Mouse (Mus musculus) forebrain, embryonic 13.5 days (tissue): Measurements from ENCODE around the gene Dmwd. TPM values are rescaled to one million over a fixed set of nuclear protein-coding genes. Genes with fewer than 3 reads are reported as not detected.

Experiments
- ATAC-seq: fragments of 200-750 bp; cut with Nextera tagmentation; 2 replicates; pipeline ENCODE4 v1.8.0; 2017
- H3K27ac ChIP-seq: fragments of 300-500 bp; sonication (generic); 2 replicates; pipeline ENCODE4 v1.5.1; 2015; ENCODE audit warnings: inconsistent platforms, mild to moderate bottlenecking, moderate library complexity
- H3K27me3 ChIP-seq: fragments of 300-500 bp; sonication (generic); 2 replicates; pipeline ENCODE4 v1.6.1; 2015; ENCODE audit warnings: mild to moderate bottlenecking, inconsistent platforms
- H3K36me3 ChIP-seq: fragments of 300-500 bp; sonication (generic); 2 replicates; pipeline ENCODE4 v1.6.1; 2015; ENCODE audit warnings: mild to moderate bottlenecking, inconsistent platforms; ENCODE audit not compliant: poor library complexity, severe bottlenecking
- H3K4me1 ChIP-seq: fragments of 300-500 bp; sonication (generic); 2 replicates; pipeline ENCODE4 v1.6.1; 2015; ENCODE audit warnings: inconsistent platforms
- H3K4me2 ChIP-seq: fragments of 300-500 bp; sonication (generic); 2 replicates; pipeline ENCODE4 v1.6.1; 2015; ENCODE audit warnings: inconsistent platforms, mild to moderate bottlenecking, moderate library complexity
- H3K4me3 ChIP-seq: fragments of 300-500 bp; sonication (generic); 2 replicates; pipeline ENCODE4 v1.5.1; 2015; ENCODE audit warnings: mild to moderate bottlenecking, inconsistent platforms
- H3K9ac ChIP-seq: fragments of 300-500 bp; sonication (generic); 2 replicates; pipeline ENCODE4 v1.6.1; 2015; ENCODE audit warnings: mild to moderate bottlenecking, inconsistent platforms
- H3K9me3 ChIP-seq: fragments of 300-500 bp; sonication (generic); replicated peaks from 2 replicates; pipeline ENCODE4 v1.6.1; 2016; ENCODE audit warnings: inconsistent platforms
- WGBS: fragments of 180-500 bp; shearing (Covaris S2); methylation state at CpG from one replicate; pipeline ENCODE4 v1.1.7; 2015; 5-methylcytosine and 5-hydroxymethylcytosine counted together
- polyA plus RNA-seq: library from polyadenylated mRNA; unstranded; fragments of >200 nt; fragmentation: Nextera tagmentation; extraction: Ambion mirVana; gene quantifications from 2 replicates; pipeline ENCODE4 v1.2.1, GENCODE M21; 2015

Dmwd gene
- polyA plus RNA-seq, result 20.6 and 22.6 TPM in 2 replicates

DNA sequence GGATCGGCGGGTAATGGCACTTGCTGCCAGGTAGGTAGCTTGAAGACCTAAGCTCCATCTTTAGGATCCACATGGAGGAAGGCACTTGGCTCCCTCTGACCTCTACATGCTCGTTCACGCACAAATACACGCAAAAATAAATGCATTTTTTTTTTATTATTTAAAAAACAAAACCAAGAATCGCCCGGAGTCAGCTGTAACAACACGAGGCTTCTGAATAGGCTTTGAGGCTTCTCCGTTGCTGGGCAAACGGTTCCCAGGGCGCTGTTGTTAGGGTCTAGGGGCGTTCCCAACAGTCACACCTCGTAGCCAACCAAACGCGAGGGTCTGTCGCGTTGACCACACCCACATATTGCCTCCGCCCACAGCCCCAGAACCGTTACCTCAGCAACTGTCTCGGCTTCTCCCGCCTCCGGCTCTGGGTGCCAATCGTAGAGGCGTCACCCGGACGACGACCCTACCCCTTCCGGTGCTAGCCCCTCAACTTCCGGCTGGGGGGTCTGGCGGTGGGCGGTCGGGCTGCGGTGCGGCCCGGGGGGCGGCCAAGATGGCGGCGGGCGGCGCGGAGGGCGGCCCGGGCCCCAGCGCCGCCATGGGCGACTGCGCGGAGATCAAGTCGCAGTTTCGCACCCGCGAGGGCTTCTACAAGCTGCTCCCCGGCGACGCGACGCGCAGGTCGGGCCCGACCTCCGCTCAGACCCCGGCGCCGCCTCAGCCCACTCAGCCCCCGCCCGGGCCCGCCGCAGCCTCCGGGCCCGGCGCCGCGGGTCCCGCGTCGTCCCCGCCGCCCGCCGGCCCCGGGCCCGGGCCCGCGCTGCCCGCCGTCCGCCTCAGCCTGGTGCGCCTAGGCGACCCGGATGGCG lies at the start of gene Dmwd:
Gene Dmwd (plus strand): TSS at position 505 of the 863 bp plus-strand sequence.
- Histone ChIP-seq H3K4me3 (peak within 1 kb of the TSS; percentile 100), H3K4me2 (peak within 1 kb of the TSS; percentile 94), H3K9me3 (no peaks in the 10 kb centered on the region)

DNA sequence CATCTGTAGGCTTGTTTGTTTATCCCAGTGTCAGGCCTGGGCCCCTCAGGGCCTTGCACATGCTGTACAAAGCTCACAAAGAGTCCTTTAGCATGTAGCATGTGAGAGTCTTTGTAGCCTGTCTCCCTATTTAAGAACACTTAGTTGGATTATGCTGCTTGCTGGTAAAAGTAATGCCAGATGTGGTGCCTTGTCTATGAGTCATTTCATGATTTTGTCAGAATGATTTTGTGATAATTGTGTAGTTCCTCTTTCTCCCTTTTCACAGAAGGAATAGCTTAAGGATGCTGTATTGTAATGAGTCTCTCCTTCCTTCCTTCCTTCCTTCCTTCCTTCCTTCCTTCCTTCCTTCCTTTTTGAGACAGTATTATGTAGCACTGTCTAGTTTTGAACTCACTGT lies 48.0 kb upstream of the Dmwd start:
- Histone ChIP-seq H3K27me3 (peaks cover 8% of the 10 kb centered on the region), H3K4me2 (no peak overlapping the region), H3K4me3 (no peak overlapping the region), H3K9me3 (no peaks in the 10 kb centered on the region), H3K4me1 (peaks cover 18% of the 10 kb centered on the region), H3K36me3 (peaks cover 46% of the 10 kb centered on the region), H3K27ac (no peak overlapping the region), H3K9ac (no peak overlapping the region)
- ATAC-seq, result no peak

More for the DNA sequence above, at the start of gene Dmwd:
- H3K36me3 ChIP-seq, result peaks cover 32% of the 10 kb centered on the region
- ATAC-seq, result peak; percentile 99
- 2% methylated on average over 65 of the region's 91 CpGs for WGBS
- H3K9ac ChIP-seq, result peak within 1 kb of the TSS; percentile 99
- no peaks in the 10 kb centered on the region for H3K27me3 ChIP-seq
- H3K4me1 ChIP-seq, result peaks cover 21% of the 10 kb centered on the region
- H3K27ac ChIP-seq, result peak within 1 kb of the TSS; percentile 74

GRCm38 (mm10) chr7:19029084-19029653 lies 46.9 kb upstream of the Dmwd start:
- H3K36me3 ChIP-seq, result peaks cover 56% of the 10 kb centered on the region

DNA sequence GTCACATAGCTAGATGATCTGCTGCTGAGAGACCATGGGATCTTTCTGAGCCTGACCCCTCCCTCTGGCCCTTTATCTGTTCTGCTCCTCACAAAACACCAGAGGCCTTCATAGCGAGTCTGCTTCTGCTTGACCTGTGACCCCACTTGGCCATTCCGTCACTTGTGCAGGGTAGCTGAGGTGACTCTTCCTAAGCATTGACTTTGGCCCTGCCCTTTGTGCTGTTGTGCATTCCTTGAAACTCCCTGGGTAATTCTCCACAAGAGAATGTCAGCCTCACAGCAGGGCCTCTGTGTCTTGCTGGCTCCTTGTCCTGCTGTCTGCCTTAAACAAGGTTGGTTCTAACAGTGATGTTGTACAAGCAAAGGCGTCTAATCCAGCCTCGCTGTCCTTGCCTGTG lies 44.4 kb upstream of the Dmwd start:
- Histone ChIP-seq H3K9me3 (no peaks in the 10 kb centered on the region), H3K4me2 (no peak overlapping the region), H3K36me3 (peaks cover 80% of the 10 kb centered on the region), H3K27me3 (no peaks in the 10 kb centered on the region), H3K27ac (no peak overlapping the region), H3K4me1 (no peaks in the 10 kb centered on the region), H3K9ac (no peak overlapping the region), H3K4me3 (no peak overlapping the region)
- ATAC-seq, result no peak
- 67% methylated on average over 4 of the region's 4 CpGs for WGBS

More at GRCm38 (mm10) chr7:19029084-19029653, 46.9 kb upstream of the Dmwd start:
- Histone ChIP-seq H3K4me2 (no peak overlapping the region), H3K27me3 (no peaks in the 10 kb centered on the region), H3K4me1 (peaks cover 18% of the 10 kb centered on the region), H3K9ac (no peak overlapping the region), H3K4me3 (no peak overlapping the region), H3K27ac (no peak overlapping the region), H3K9me3 (no peaks in the 10 kb centered on the region)
- ATAC-seq, result no peak
- 64% methylated on average over 6 of the region's 6 CpGs for WGBS

DNA sequence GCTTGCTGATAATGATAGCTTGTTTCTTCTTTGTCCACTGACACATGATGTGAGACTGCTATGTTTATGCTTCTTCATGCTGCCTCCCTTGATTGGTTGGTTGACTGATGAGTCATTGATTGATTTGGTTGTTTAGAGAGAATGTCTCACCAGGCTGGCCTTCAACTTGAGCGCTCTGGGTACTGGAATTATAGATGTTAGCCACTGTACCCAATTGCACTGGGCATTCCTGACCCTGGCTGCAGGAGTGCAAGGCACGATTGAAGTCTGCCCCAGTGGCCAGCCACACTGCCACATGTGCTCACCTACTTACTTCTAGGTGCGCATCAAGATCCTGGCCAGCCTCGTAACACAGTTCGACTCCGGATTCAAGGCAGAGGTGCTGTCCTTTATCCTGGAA lies 31.4 kb upstream of the Dmwd start:
- no peak for ATAC-seq
- WGBS, result 94% methylated on average over 6 of the region's 6 CpGs
- peaks cover 100% of the 10 kb centered on the region for H3K36me3 ChIP-seq

GRCm38 (mm10) chr7:19046286-19047069 lies 29.5 kb upstream of the Dmwd start:
- Histone ChIP-seq H3K9ac (no peak overlapping the region), H3K4me1 (no peaks in the 10 kb centered on the region), H3K9me3 (no peaks in the 10 kb centered on the region), H3K4me3 (no peak overlapping the region), H3K36me3 (peaks cover 100% of the 10 kb centered on the region), H3K27ac (no peak overlapping the region), H3K4me2 (no peak overlapping the region), H3K27me3 (no peaks in the 10 kb centered on the region)
- WGBS, result 94% methylated on average over 11 of the region's 11 CpGs
- ATAC-seq, result no peak

More for the DNA sequence above, 31.4 kb upstream of the Dmwd start:
- Histone ChIP-seq H3K27ac (no peak overlapping the region), H3K27me3 (no peaks in the 10 kb centered on the region), H3K9me3 (no peaks in the 10 kb centered on the region), H3K4me2 (no peak overlapping the region), H3K4me1 (no peaks in the 10 kb centered on the region), H3K4me3 (no peak overlapping the region), H3K9ac (no peak overlapping the region)

GRCm38 (mm10) chr7:19048006-19048527 lies 28.0 kb upstream of the Dmwd start:
- Histone ChIP-seq H3K9me3 (no peaks in the 10 kb centered on the region), H3K4me2 (no peak overlapping the region), H3K4me3 (no peak overlapping the region), H3K4me1 (no peaks in the 10 kb centered on the region), H3K27ac (no peak overlapping the region), H3K9ac (no peak overlapping the region), H3K27me3 (no peaks in the 10 kb centered on the region), H3K36me3 (peaks cover 99% of the 10 kb centered on the region)
- no peak for ATAC-seq
- 93% methylated on average over 14 of the region's 14 CpGs for WGBS

GRCm38 (mm10) chr7:19049252-19049651 lies 26.8 kb upstream of the Dmwd start:
- Histone ChIP-seq H3K9ac (no peak overlapping the region), H3K4me2 (no peak overlapping the region), H3K27me3 (no peaks in the 10 kb centered on the region), H3K9me3 (no peaks in the 10 kb centered on the region), H3K4me3 (no peak overlapping the region), H3K27ac (no peak overlapping the region), H3K36me3 (peaks cover 87% of the 10 kb centered on the region), H3K4me1 (peaks cover 5% of the 10 kb centered on the region; the same call in 1 of the 2 replicates)
- 96% methylated on average over 5 of the region's 5 CpGs for WGBS
- no peak for ATAC-seq

- Histone ChIP-seq H3K36me3 (peaks cover 78% of the 10 kb centered on the region), H3K9ac (no peak overlapping the region), H3K27ac (no peak overlapping the region), H3K4me3 (no peak overlapping the region), H3K9me3 (no peaks in the 10 kb centered on the region), H3K4me2 (no peak overlapping the region), H3K4me1 (peaks cover 12% of the 10 kb centered on the region), H3K27me3 (no peaks in the 10 kb centered on the region)
- WGBS, result 94% methylated on average over 8 of the region's 8 CpGs
- no peak for ATAC-seq
These were observed 25.9 kb upstream of the Dmwd start for GRCm38 (mm10) chr7:19050172-19050571.

- no peak for ATAC-seq
- Histone ChIP-seq H3K4me3 (no peak overlapping the region), H3K27ac (no peak overlapping the region), H3K9me3 (no peaks in the 10 kb centered on the region), H3K36me3 (peaks cover 68% of the 10 kb centered on the region), H3K27me3 (no peaks in the 10 kb centered on the region), H3K9ac (no peak overlapping the region), H3K4me2 (no peak overlapping the region), H3K4me1 (peaks cover 12% of the 10 kb centered on the region)
- 77% methylated on average over 4 of the region's 4 CpGs for whole genome bisulfite sequencing
These were observed 24.9 kb upstream of the Dmwd start for GRCm38 (mm10) chr7:19051161-19051560.

GRCm38 (mm10) chr7:19052345-19053135 lies 23.5 kb upstream of the Dmwd start:
- no peak for ATAC-seq
- Histone ChIP-seq H3K27me3 (no peaks in the 10 kb centered on the region), H3K4me2 (no peak overlapping the region), H3K9me3 (no peaks in the 10 kb centered on the region), H3K4me1 (peaks cover 12% of the 10 kb centered on the region), H3K4me3 (no peak overlapping the region), H3K27ac (no peak overlapping the region), H3K9ac (no peak overlapping the region), H3K36me3 (peaks cover 54% of the 10 kb centered on the region)
- 88% methylated on average over 15 of the region's 15 CpGs for WGBS
